Mouse (Mus musculus): ENCODE measurements around the gene Trip10. TPM values are rescaled to one million over a fixed set of nuclear protein-coding genes. Genes with fewer than 3 reads are reported as not detected.

Gene Trip10
- total and polyA plus RNA-seq, 3 experiments, result 21.5 to 40.0 (median 22.9) TPM

GRCm38 (mm10) chr17:57253306-57253705 is 4.1 kb downstream of the Trip10 start:
- H3K36me3 ChIP-seq (replicated peaks in 1 of 2; ENCODE audit: control insufficient read depth in 1 of 2, insufficient read depth in 1 of 2, low read length in 1 of 2), result peaks cover 34 to 69% of the 10 kb centered on the region in 2 experiments
- H3K4me1 ChIP-seq (ENCODE audit: control insufficient read depth in 1 of 2, insufficient read depth in 2 of 2), result peaks cover 8 to 26% of the 10 kb centered on the region in 2 experiments
- H3K4me3 ChIP-seq (replicated peaks in 1 of 3; ENCODE audit: low read depth in 2 of 3, low read length in 2 of 3, poor library complexity in 1 of 3), result no peak overlapping the region
- DNase-seq (ENCODE audit: extremely low read depth), result no peak
- H3K79me2 ChIP-seq (replicated peaks; ENCODE audit: control insufficient read depth, extremely low read depth, insufficient read depth, poor library complexity, severe bottlenecking), result no peaks in the 10 kb centered on the region
- in situ Hi-C loops (cut with MboI; ENCODE audit: low pct_ligation_motif_present, low pct_unique_long_range_greater_than_20kb, low sequenced_read_pairs), result no loop called here
- dilution Hi-C loops (cut with MboI; ENCODE audit: extremely low pct_ligation_motif_present, extremely low pct_unique_long_range_greater_than_20kb, low sequenced_read_pairs), result no loop called here
- H3K9me3 ChIP-seq (replicated peaks; ENCODE audit: low read length), result no peaks in the 10 kb centered on the region
- no peak overlapping the region for H3K27ac ChIP-seq (ENCODE audit: insufficient read depth, low read depth)
- TF ChIP-seq ZMIZ1 (IDR thresholded peaks at IDR 0.05; ENCODE audit: low read depth, low read length) (no peak), SMC3 (IDR thresholded peaks at IDR 0.05; ENCODE audit: low read depth, low read length) (no peak), TCF12 (IDR thresholded peaks at IDR 0.05; ENCODE audit: low read depth, low read length) (no peak)
- H3K9ac ChIP-seq (ENCODE audit: insufficient read depth, low read depth), result no peak overlapping the region
- H3K4me2 ChIP-seq (ENCODE audit: insufficient read depth, low read depth, poor library complexity, severe bottlenecking), result no peak overlapping the region
- H3K27me3 ChIP-seq (replicated peaks), result no peaks in the 10 kb centered on the region

GRCm38 (mm10) chr17:57255354-57255753 is 6.1 kb downstream of the Trip10 start:
- DNase-seq (ENCODE audit: extremely low read depth), result no peak
- peaks cover 4 to 18% of the 10 kb centered on the region in 2 experiments for H3K4me1 ChIP-seq (ENCODE audit: control insufficient read depth in 1 of 2, insufficient read depth in 2 of 2)
- no peak overlapping the region for H3K9ac ChIP-seq (ENCODE audit: insufficient read depth, low read depth)
- no peaks in the 10 kb centered on the region for H3K27me3 ChIP-seq (replicated peaks)
- no peak overlapping the region for H3K4me3 ChIP-seq (replicated peaks in 1 of 3; ENCODE audit: low read depth in 2 of 3, low read length in 2 of 3, poor library complexity in 1 of 3)
- dilution Hi-C loops (cut with MboI; ENCODE audit: extremely low pct_ligation_motif_present, extremely low pct_unique_long_range_greater_than_20kb, low sequenced_read_pairs), result no loop called here
- no peaks in the 10 kb centered on the region for H3K9me3 ChIP-seq (replicated peaks; ENCODE audit: low read length)
- H3K4me2 ChIP-seq (ENCODE audit: insufficient read depth, low read depth, poor library complexity, severe bottlenecking), result no peak overlapping the region
- in situ Hi-C loops (cut with MboI; ENCODE audit: low pct_ligation_motif_present, low pct_unique_long_range_greater_than_20kb, low sequenced_read_pairs), result no loop called here
- no peak overlapping the region for H3K27ac ChIP-seq (ENCODE audit: insufficient read depth, low read depth)
- peaks cover 37 to 89% of the 10 kb centered on the region in 2 experiments for H3K36me3 ChIP-seq (replicated peaks in 1 of 2; ENCODE audit: control insufficient read depth in 1 of 2, insufficient read depth in 1 of 2, low read length in 1 of 2)
- no peaks in the 10 kb centered on the region for H3K79me2 ChIP-seq (replicated peaks; ENCODE audit: control insufficient read depth, extremely low read depth, insufficient read depth, poor library complexity, severe bottlenecking)
- TF ChIP-seq IRF4 (IDR thresholded peaks at IDR 0.05; ENCODE audit: low read depth, low read length) (no peak), NRF1 (IDR thresholded peaks at IDR 0.05; ENCODE audit: low read depth, low read length) (no peak), TBP (conservative IDR thresholded peaks at IDR 0.05; ENCODE audit: low read depth, low read length) (no peak), EP300 (IDR thresholded peaks at IDR 0.05; ENCODE audit: low read length) (no peak), E2F4 (IDR thresholded peaks at IDR 0.05; ENCODE audit: insufficient replicate concordance, low read depth, low read length) (no peak), PAX5 (IDR thresholded peaks at IDR 0.05; ENCODE audit: low read length) (no peak), ZMIZ1 (IDR thresholded peaks at IDR 0.05; ENCODE audit: low read depth, low read length) (no peak), ELF1 (IDR thresholded peaks at IDR 0.05; ENCODE audit: low read depth, low read length) (no peak)

GRCm38 (mm10) chr17:57256921-57257485 is 7.7 kb downstream of the Trip10 start:
- peaks cover 46 to 97% of the 10 kb centered on the region in 2 experiments for H3K36me3 ChIP-seq (replicated peaks in 1 of 2; ENCODE audit: control insufficient read depth in 1 of 2, insufficient read depth in 1 of 2, low read length in 1 of 2)

More at GRCm38 (mm10) chr17:57256921-57257485, 7.7 kb downstream of the Trip10 start:
- H3K27ac ChIP-seq (ENCODE audit: insufficient read depth, low read depth), result no peak overlapping the region
- no peaks in the 10 kb centered on the region for H3K79me2 ChIP-seq (replicated peaks; ENCODE audit: control insufficient read depth, extremely low read depth, insufficient read depth, poor library complexity, severe bottlenecking)
- TF ChIP-seq TBP (conservative IDR thresholded peaks at IDR 0.05; ENCODE audit: low read depth, low read length), result no peak
- no peak for TF ChIP-seq HCFC1 (IDR thresholded peaks at IDR 0.05; ENCODE audit: low read depth, low read length)
- TF ChIP-seq MAX (IDR thresholded peaks at IDR 0.05; ENCODE audit: low read length), result no peak
- no peak for TF ChIP-seq E2F4 (IDR thresholded peaks at IDR 0.05; ENCODE audit: insufficient replicate concordance, low read depth, low read length)
- no peak for TF ChIP-seq RCOR1 (conservative IDR thresholded peaks at IDR 0.05; ENCODE audit: low read depth, low read length)
- no peak for TF ChIP-seq MXI1 (IDR thresholded peaks at IDR 0.05; ENCODE audit: low read depth, low read length)
- no peak for TF ChIP-seq MEF2A (IDR thresholded peaks at IDR 0.05; ENCODE audit: borderline replicate concordance, low read depth, low read length)
- in situ Hi-C loops (cut with MboI; ENCODE audit: low pct_ligation_motif_present, low pct_unique_long_range_greater_than_20kb, low sequenced_read_pairs), result no loop called here
- no peaks in the 10 kb centered on the region for H3K9me3 ChIP-seq (replicated peaks; ENCODE audit: low read length)
- H3K4me3 ChIP-seq (replicated peaks in 1 of 3; ENCODE audit: low read depth in 2 of 3, low read length in 2 of 3, poor library complexity in 1 of 3), result no peak overlapping the region
- no peaks in the 10 kb centered on the region for H3K27me3 ChIP-seq (replicated peaks)
- H3K9ac ChIP-seq (ENCODE audit: insufficient read depth, low read depth), result no peak overlapping the region
- no peak for DNase-seq (ENCODE audit: extremely low read depth)
- peaks cover 0 to 4% of the 10 kb centered on the region in 2 experiments; a peak in 1 of 4 replicates for H3K4me1 ChIP-seq (ENCODE audit: control insufficient read depth in 1 of 2, insufficient read depth in 2 of 2)
- H3K4me2 ChIP-seq (ENCODE audit: insufficient read depth, low read depth, poor library complexity, severe bottlenecking), result no peak overlapping the region
- dilution Hi-C loops (cut with MboI; ENCODE audit: extremely low pct_ligation_motif_present, extremely low pct_unique_long_range_greater_than_20kb, low sequenced_read_pairs), result no loop called here
